Mouse (Mus musculus): ENCODE measurements at regions not wholly inside any gene's neighbourhood (a gene's known extent, or its start where the extent isn't known, plus 50 kb on each side); places are given as distances from the start of the nearest gene placed in this dataset.

DNA sequence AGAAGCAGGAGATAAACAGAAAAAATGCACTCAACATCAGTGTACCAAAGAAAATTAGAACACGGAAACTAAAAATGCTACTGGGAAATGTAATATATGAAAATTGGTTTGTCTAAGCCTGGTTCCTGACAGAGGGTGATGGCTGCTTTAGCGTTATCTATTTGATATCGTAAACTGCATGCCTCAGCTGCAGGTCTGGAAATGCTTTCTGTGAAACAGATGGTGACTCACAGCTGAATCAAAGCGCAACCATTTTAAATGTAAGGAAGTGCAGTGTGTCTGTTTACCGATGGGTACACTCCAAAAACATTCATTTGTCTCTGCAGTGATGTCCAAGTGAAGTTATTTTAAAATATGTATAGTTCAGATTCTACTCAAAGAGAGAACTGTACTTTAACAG, 694.0 kb downstream of the 1190002N15Rik start:
- TF ChIP-seq CTCF (IDR thresholded peaks at IDR 0.05; ENCODE audit: borderline replicate concordance, insufficient read depth, low read depth, low read length) = no peak
- TF ChIP-seq POLR2A (IDR thresholded peaks at IDR 0.05; ENCODE audit: borderline replicate concordance, insufficient read depth, low read length) = no peak

Measured in cerebellum, adult 2 months (tissue).